Mouse (Mus musculus): Measurements from ENCODE around the gene Prss2. TPM values are rescaled to one million over a fixed set of nuclear protein-coding genes. Genes with fewer than 3 reads are reported as not detected.
"Not testable (repeated sequence)": the region's sequence is repeated elsewhere in the genome, so short reads cannot be mapped to it uniquely, and the experiment has no call there.

Gene Prss2
- polyA plus RNA-seq, 1 experiment, result 0.19 TPM

- TF ChIP-seq CTCF (IDR thresholded peaks at IDR 0.05; ENCODE audit: extremely low read depth, insufficient read depth, low read length) (no peak), POLR2A (IDR thresholded peaks at IDR 0.05; ENCODE audit: extremely low read depth, insufficient read depth, low read length) (no peak)
- H3K4me3 ChIP-seq (ENCODE audit: insufficient read depth, low read length), result no peak overlapping the region
Observed at GRCm38 (mm10) chr6:41537376-41537775, 15.8 kb downstream of the Prss2 start.

DNA sequence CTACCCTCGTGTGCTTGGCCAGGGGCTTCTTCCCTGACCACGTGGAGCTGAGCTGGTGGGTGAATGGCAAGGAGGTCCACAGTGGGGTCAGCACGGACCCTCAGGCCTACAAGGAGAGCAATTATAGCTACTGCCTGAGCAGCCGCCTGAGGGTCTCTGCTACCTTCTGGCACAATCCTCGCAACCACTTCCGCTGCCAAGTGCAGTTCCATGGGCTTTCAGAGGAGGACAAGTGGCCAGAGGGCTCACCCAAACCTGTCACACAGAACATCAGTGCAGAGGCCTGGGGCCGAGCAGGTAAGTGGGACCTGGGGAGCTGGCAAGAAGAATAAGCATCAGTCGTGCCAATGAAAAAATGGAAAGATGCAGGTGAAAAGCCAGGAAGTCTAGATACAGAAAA, 16.7 kb downstream of the Prss2 start:
- not testable (repeated sequence) for H3K4me3 ChIP-seq (ENCODE audit: insufficient read depth, low read length); H3K4me1 ChIP-seq (ENCODE audit: control insufficient read depth, insufficient read depth, low read length); H3K27ac ChIP-seq (ENCODE audit: insufficient read depth, low read length)

More at GRCm38 (mm10) chr6:41537376-41537775, 15.8 kb downstream of the Prss2 start:
- no peak overlapping the region for H3K27ac ChIP-seq (ENCODE audit: insufficient read depth, low read length)
- no peaks in the 10 kb centered on the region for H3K4me1 ChIP-seq (ENCODE audit: control insufficient read depth, insufficient read depth, low read length)

DNA sequence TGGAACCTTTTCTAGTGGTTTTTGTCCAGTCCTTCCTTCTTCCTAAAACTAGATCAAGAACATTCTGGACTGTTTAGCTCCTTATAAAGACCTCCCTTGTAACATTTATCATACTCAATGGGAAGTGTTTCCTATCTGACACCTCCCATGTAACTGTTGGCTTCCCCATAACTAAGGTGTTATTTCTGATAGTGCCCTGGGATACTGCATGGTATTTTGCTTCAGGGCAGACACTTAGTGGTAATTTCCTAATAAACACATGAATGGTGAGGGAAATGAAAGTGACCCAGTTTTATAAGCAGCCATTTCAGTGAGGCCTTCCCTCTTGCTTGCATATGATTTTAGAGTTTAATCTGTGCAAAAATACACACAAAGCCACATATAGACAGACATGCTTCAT, 19.2 kb downstream of the Prss2 start:
- H3K4me1 ChIP-seq (ENCODE audit: control insufficient read depth, insufficient read depth, low read length), result no peaks in the 10 kb centered on the region
- no peak for TF ChIP-seq POLR2A (IDR thresholded peaks at IDR 0.05; ENCODE audit: extremely low read depth, insufficient read depth, low read length)
- no peak overlapping the region for H3K27ac ChIP-seq (ENCODE audit: insufficient read depth, low read length)
- no peak overlapping the region for H3K4me3 ChIP-seq (ENCODE audit: insufficient read depth, low read length)

DNA sequence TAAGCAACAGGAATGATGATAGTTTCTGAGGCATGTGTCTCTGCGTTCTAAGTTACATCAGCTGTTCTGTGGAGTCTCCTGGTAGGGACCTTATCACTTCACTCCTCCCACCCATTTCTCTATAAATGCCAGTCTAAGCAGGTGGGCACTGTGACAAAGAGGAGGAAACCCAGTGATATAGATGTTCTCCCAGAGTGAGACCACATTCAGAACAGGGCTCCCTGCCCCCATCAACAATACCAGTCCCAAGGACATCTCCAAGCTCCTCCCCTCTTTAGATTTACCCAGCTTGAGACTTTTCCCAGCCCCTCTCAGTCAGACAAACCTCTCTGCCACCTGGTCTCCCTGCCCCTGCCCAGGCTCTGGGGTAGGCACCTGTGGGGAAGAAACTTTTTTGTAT, 20.2 kb downstream of the Prss2 start:
- no peaks in the 10 kb centered on the region for H3K4me1 ChIP-seq (ENCODE audit: control insufficient read depth, insufficient read depth, low read length)
- no peak overlapping the region for H3K27ac ChIP-seq (ENCODE audit: insufficient read depth, low read length)
- TF ChIP-seq POLR2A (IDR thresholded peaks at IDR 0.05; ENCODE audit: extremely low read depth, insufficient read depth, low read length) (no peak), CTCF (IDR thresholded peaks at IDR 0.05; ENCODE audit: extremely low read depth, insufficient read depth, low read length) (no peak)
- no peak overlapping the region for H3K4me3 ChIP-seq (ENCODE audit: insufficient read depth, low read length)

DNA sequence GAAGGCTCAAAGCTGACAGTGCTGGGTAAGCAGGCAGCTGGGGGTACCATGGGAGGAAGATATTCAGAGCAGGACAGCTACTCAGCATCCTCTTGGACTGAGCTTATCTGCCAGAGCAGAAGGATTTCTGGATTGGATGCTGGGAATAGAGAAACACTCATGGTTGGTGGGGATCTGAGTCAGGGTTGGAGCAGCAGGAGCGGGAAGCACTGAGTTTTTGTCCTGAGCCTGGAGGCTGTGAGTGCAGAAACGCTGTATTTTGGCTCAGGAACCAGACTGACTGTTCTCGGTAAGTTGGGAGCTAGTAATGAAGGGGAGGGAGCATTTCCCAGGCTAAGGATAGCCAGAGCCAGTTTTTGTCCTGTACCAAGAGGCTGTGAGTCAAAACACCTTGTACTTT, 21.4 kb downstream of the Prss2 start:
- TF ChIP-seq CTCF (IDR thresholded peaks at IDR 0.05; ENCODE audit: extremely low read depth, insufficient read depth, low read length) (no peak), POLR2A (IDR thresholded peaks at IDR 0.05; ENCODE audit: extremely low read depth, insufficient read depth, low read length) (0 out of 2 replicates have a peak, but pooled peaks have one; percentile 36)
- H3K27ac ChIP-seq (ENCODE audit: insufficient read depth, low read length), result no peak overlapping the region
- peak overlapping the region; percentile 40 for H3K4me3 ChIP-seq (ENCODE audit: insufficient read depth, low read length)
- no peaks in the 10 kb centered on the region for H3K4me1 ChIP-seq (ENCODE audit: control insufficient read depth, insufficient read depth, low read length)

- TF ChIP-seq POLR2A (IDR thresholded peaks at IDR 0.05; ENCODE audit: extremely low read depth, insufficient read depth, low read length), result no peak
- TF ChIP-seq CTCF (IDR thresholded peaks at IDR 0.05; ENCODE audit: extremely low read depth, insufficient read depth, low read length), result no peak
- H3K4me3 ChIP-seq (ENCODE audit: insufficient read depth, low read length), result peak overlapping the region; percentile 40
- no peaks in the 10 kb centered on the region for H3K4me1 ChIP-seq (ENCODE audit: control insufficient read depth, insufficient read depth, low read length)
- peak overlapping the region; percentile 21; the same call in 1 of the 2 replicates for H3K27ac ChIP-seq (ENCODE audit: insufficient read depth, low read length)
Observed at GRCm38 (mm10) chr6:41543411-41544050, 21.9 kb downstream of the Prss2 start.

- Histone ChIP-seq H3K4me1 (ENCODE audit: control insufficient read depth, insufficient read depth, low read length) (no peaks in the 10 kb centered on the region), H3K4me3 (ENCODE audit: insufficient read depth, low read length) (peak overlapping the region; percentile 40; the same call in 1 of the 2 replicates), H3K27ac (ENCODE audit: insufficient read depth, low read length) (peak overlapping the region; percentile 67)
- TF ChIP-seq POLR2A (IDR thresholded peaks at IDR 0.05; ENCODE audit: extremely low read depth, insufficient read depth, low read length) (no peak), CTCF (IDR thresholded peaks at IDR 0.05; ENCODE audit: extremely low read depth, insufficient read depth, low read length) (no peak)
Observed at GRCm38 (mm10) chr6:41544381-41544924, 22.9 kb downstream of the Prss2 start.

DNA sequence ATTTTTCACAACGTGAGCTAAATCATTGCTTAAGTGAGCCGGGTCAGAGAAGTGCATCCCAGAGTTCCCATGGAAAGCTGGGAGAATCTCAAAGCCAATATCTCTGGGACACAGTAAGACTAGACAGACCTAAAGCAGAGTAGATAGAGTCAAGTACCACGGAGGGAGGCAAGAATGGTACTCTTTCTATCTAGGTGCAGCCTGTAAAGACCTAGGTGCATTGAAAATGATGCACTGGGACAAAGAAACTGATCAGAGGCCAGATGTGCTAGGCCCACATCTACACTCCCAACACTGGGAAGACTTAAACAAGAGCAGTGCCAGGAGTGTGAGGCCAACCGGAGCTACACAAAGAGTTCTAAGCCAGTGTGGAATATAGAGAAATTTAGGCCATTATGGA, 23.7 kb downstream of the Prss2 start:
- Histone ChIP-seq H3K4me3 (ENCODE audit: insufficient read depth, low read length) (no peak overlapping the region), H3K4me1 (ENCODE audit: control insufficient read depth, insufficient read depth, low read length) (no peaks in the 10 kb centered on the region), H3K27ac (ENCODE audit: insufficient read depth, low read length) (no peak overlapping the region)
- TF ChIP-seq POLR2A (IDR thresholded peaks at IDR 0.05; ENCODE audit: extremely low read depth, insufficient read depth, low read length) (no peak), CTCF (IDR thresholded peaks at IDR 0.05; ENCODE audit: extremely low read depth, insufficient read depth, low read length) (no peak)

DNA sequence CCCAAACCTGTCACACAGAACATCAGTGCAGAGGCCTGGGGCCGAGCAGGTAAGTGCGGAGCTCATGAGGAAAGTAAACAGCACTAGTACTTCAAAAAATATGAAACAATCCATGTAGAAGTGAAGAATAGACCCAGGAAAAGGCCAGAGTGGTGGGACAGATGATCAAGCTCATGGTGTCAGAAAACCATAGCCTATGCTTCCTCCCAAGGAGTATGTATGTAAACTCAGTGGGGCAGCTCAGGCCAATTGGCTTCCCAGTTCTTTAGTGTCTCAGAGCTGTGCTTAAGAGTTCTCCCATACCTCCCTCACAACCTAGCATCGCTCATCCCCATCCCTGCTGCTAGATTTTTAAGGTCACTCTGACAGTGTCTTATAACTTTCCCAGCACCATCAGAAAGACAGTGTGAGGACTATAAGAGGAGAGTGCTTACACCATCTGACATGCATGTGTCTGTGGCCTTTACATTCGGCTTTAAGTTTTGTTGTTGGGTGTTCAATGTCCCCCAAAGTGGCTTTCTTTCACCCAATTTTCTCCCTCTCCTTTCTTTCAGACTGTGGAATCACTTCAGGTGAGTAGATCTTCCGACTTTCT, 25.6 kb downstream of the Prss2 start:
- H3K4me1 ChIP-seq (ENCODE audit: control insufficient read depth, insufficient read depth, low read length), result no peaks in the 10 kb centered on the region
- TF ChIP-seq POLR2A (IDR thresholded peaks at IDR 0.05; ENCODE audit: extremely low read depth, insufficient read depth, low read length) (no peak), CTCF (IDR thresholded peaks at IDR 0.05; ENCODE audit: extremely low read depth, insufficient read depth, low read length) (no peak)
- no peak overlapping the region for H3K4me3 ChIP-seq (ENCODE audit: insufficient read depth, low read length)
- H3K27ac ChIP-seq (ENCODE audit: insufficient read depth, low read length), result no peak overlapping the region

- H3K4me3 ChIP-seq (ENCODE audit: insufficient read depth, low read length), result no peak overlapping the region
- H3K27ac ChIP-seq (ENCODE audit: insufficient read depth, low read length), result no peak overlapping the region
- TF ChIP-seq CTCF (IDR thresholded peaks at IDR 0.05; ENCODE audit: extremely low read depth, insufficient read depth, low read length), result no peak
- no peak for TF ChIP-seq POLR2A (IDR thresholded peaks at IDR 0.05; ENCODE audit: extremely low read depth, insufficient read depth, low read length)
- H3K4me1 ChIP-seq (ENCODE audit: control insufficient read depth, insufficient read depth, low read length), result no peaks in the 10 kb centered on the region
Observed at GRCm38 (mm10) chr6:41548286-41548685, 26.7 kb downstream of the Prss2 start.
